ENCODE assay signal across 26 mouse cellular contexts in genomic region chr8:8809349-8809748, GRCm38 (mm10).
A peak's percentile ranks its signal among the peaks of the same experiment; 100 is the strongest.
DNase-seq lines count a peak whose midpoint lies in the region; ATAC-seq and TF ChIP-seq lines count a peak whose summit lies in the region.
"Had no signal": no experiment of that assay in that cellular context is flagged by ENCODE, and none has a peak within 500 bp of the region (broad histone marks: within the 10 kb centered on the region; RNA-seq: fewer than 3 reads in every experiment).

No protein-coding gene starts in this region.

- H3K36me3 ChIP-seq in hindbrain, embryonic 10.5 days = no peaks in the 10 kb centered on the region
- no peaks in the 10 kb centered on the region for H3K36me3 ChIP-seq in hindbrain, embryonic 12.5 days
- no peaks in the 10 kb centered on the region for H3K36me3 ChIP-seq in liver, postnatal 0 days (replicated peaks; ENCODE audit: insufficient read depth, low read length)
- no peaks in the 10 kb centered on the region for H3K36me3 ChIP-seq in liver, embryonic 11.5 days (ENCODE audit: control insufficient read depth, insufficient read depth, low read length)
- H3K36me3 ChIP-seq: embryonic facial prominence, embryonic 10.5 days; embryonic facial prominence, embryonic 13.5 days; forebrain, embryonic 12.5 days; forebrain, embryonic 15.5 days; heart, embryonic 12.5 days; heart, embryonic 15.5 days had no signal

- no peak for TF ChIP-seq CTCF in liver, postnatal 0 days (IDR thresholded peaks at IDR 0.05; ENCODE audit: low read depth)

- H3K4me3 ChIP-seq in hindbrain, embryonic 10.5 days = no peak overlapping the region
- no peak overlapping the region for H3K4me3 ChIP-seq in hindbrain, embryonic 12.5 days
- no peak overlapping the region for H3K4me3 ChIP-seq in liver, postnatal 0 days (ENCODE audit: low read depth, low read length)
- no peak overlapping the region for H3K4me3 ChIP-seq in liver, embryonic 11.5 days (ENCODE audit: low read depth, low read length)
- H3K4me3 ChIP-seq: embryonic facial prominence, embryonic 10.5 days; embryonic facial prominence, embryonic 13.5 days; erythroblast, embryonic 14.5 days; forebrain, embryonic 12.5 days; forebrain, embryonic 15.5 days; heart, embryonic 12.5 days; heart, embryonic 15.5 days had no signal

- peaks cover 16% of the 10 kb centered on the region; the same call in 1 of the 2 replicates for H3K4me1 ChIP-seq in hindbrain, embryonic 10.5 days (replicated peaks)
- peaks cover 12% of the 10 kb centered on the region; the same call in 1 of the 2 replicates for H3K4me1 ChIP-seq in hindbrain, embryonic 12.5 days
- H3K4me1 ChIP-seq in liver, postnatal 0 days (ENCODE audit: insufficient read depth) = no peaks in the 10 kb centered on the region
- H3K4me1 ChIP-seq in liver, embryonic 11.5 days (replicated peaks; ENCODE audit: control insufficient read depth, insufficient read depth, low read length) = no peaks in the 10 kb centered on the region
- H3K4me1 ChIP-seq: forebrain, embryonic 12.5 days; forebrain, embryonic 15.5 days; heart, embryonic 12.5 days; heart, embryonic 15.5 days had no signal

- intact Hi-C loops in left cerebral cortex, postnatal 25 days (cut with DNase I) = no loop called here

- no peaks in the 10 kb centered on the region for H3K27me3 ChIP-seq in hindbrain, embryonic 10.5 days (ENCODE audit: insufficient read depth, poor library complexity, severe bottlenecking)
- H3K27me3 ChIP-seq in hindbrain, embryonic 12.5 days = no peaks in the 10 kb centered on the region
- no peaks in the 10 kb centered on the region for H3K27me3 ChIP-seq in liver, postnatal 0 days (ENCODE audit: insufficient read depth, low read length)
- no peaks in the 10 kb centered on the region for H3K27me3 ChIP-seq in liver, embryonic 11.5 days (replicated peaks; ENCODE audit: control insufficient read depth, insufficient read depth, low read length)
- H3K27me3 ChIP-seq: embryonic facial prominence, embryonic 13.5 days; forebrain, embryonic 12.5 days; forebrain, embryonic 15.5 days; heart, embryonic 12.5 days; heart, embryonic 15.5 days had no signal

- WGBS in hindbrain, embryonic 10.5 days = 91% methylated on average over 8 of the region's 8 CpGs
- WGBS in hindbrain, embryonic 12.5 days = 86% methylated on average over 8 of the region's 8 CpGs
- 43% methylated on average over 8 of the region's 8 CpGs for WGBS in liver, postnatal 0 days (ENCODE audit: insufficient replicate concordance)
- 57% methylated on average over 8 of the region's 8 CpGs for WGBS in liver, embryonic 11.5 days

- 0 out of 2 replicates have a peak, but pooled peaks have one; percentile 30 for TF ChIP-seq EP300 in liver, postnatal 0 days (IDR thresholded peaks at IDR 0.05; ENCODE audit: low read depth)

- no peak overlapping the region for H3K4me2 ChIP-seq in hindbrain, embryonic 12.5 days (replicated peaks)
- H3K4me2 ChIP-seq in liver, postnatal 0 days (ENCODE audit: low read depth, low read length) = no peak overlapping the region
- no peak overlapping the region for H3K4me2 ChIP-seq in liver, embryonic 11.5 days
- H3K4me2 ChIP-seq: embryonic facial prominence, embryonic 13.5 days; forebrain, embryonic 12.5 days; forebrain, embryonic 15.5 days; heart, embryonic 12.5 days; heart, embryonic 15.5 days had no signal

- no peak overlapping the region for H3K9ac ChIP-seq in hindbrain, embryonic 12.5 days
- H3K9ac ChIP-seq in liver, postnatal 0 days (replicated peaks) = no peak overlapping the region
- no peak overlapping the region for H3K9ac ChIP-seq in liver, embryonic 11.5 days (ENCODE audit: low read depth, low read length)
- H3K9ac ChIP-seq: embryonic facial prominence, embryonic 13.5 days; forebrain, embryonic 12.5 days; forebrain, embryonic 15.5 days; heart, embryonic 12.5 days; heart, embryonic 15.5 days had no signal

- no peaks in the 10 kb centered on the region for H3K9me3 ChIP-seq in hindbrain, embryonic 10.5 days
- no peaks in the 10 kb centered on the region for H3K9me3 ChIP-seq in hindbrain, embryonic 12.5 days (replicated peaks)
- H3K9me3 ChIP-seq in liver, postnatal 0 days (ENCODE audit: low read length) = no peaks in the 10 kb centered on the region
- no peaks in the 10 kb centered on the region for H3K9me3 ChIP-seq in liver, embryonic 11.5 days (ENCODE audit: control insufficient read depth, low read length)
- H3K9me3 ChIP-seq: embryonic facial prominence, embryonic 10.5 days; embryonic facial prominence, embryonic 13.5 days; forebrain, embryonic 12.5 days; forebrain, embryonic 15.5 days; heart, embryonic 12.5 days; heart, embryonic 15.5 days had no signal

- no peak for ATAC-seq in hindbrain, embryonic 12.5 days (ENCODE audit: low FRiP score)
- no peak for ATAC-seq in liver, postnatal 0 days
- ATAC-seq in liver, embryonic 11.5 days (replicated peaks; ENCODE audit: low FRiP score) = no peak
- ATAC-seq: activated CD4-positive, CD25-positive, alpha-beta regulatory T cell, adult 4 months; forebrain, embryonic 15.5 days had no signal

- no peak for DNase-seq in hindbrain, embryonic 10.5 days (ENCODE audit: low spot score)
- no peak for DNase-seq in liver, postnatal 0 days
- DNase-seq in liver, embryonic 11.5 days (ENCODE audit: low spot score) = no peak
- peak; percentile 24 for DNase-seq in lung, postnatal 14 days
- DNase-seq in lung, postnatal 4 days = peak; percentile 37 to 55
- no peak for DNase-seq in left cerebral cortex, postnatal 25 days (ENCODE audit: low spot score in 2 of 2)
- DNase-seq in ovary, postnatal 14 days (ENCODE audit: low spot score) = no peak
- DNase-seq: adrenal gland, adult 8-10 months; adrenal gland, postnatal 25 days; cerebellum, adult 11-12 months; cerebellum, adult 8-10 months; cerebellum, postnatal 36 days; embryo, embryonic 11 days; gastrocnemius, postnatal 25 days; heart, adult 18-20 months; heart, postnatal 10 days; heart, postnatal 36 days had no signal

- H3K27ac ChIP-seq in hindbrain, embryonic 10.5 days = 0 out of 2 replicates have a peak overlapping the region, but pooled peaks have one; percentile 12
- no peak overlapping the region for H3K27ac ChIP-seq in hindbrain, embryonic 12.5 days
- no peak overlapping the region for H3K27ac ChIP-seq in liver, postnatal 0 days (ENCODE audit: low read depth)
- no peak overlapping the region for H3K27ac ChIP-seq in liver, embryonic 11.5 days (ENCODE audit: low read depth, low read length)
- H3K27ac ChIP-seq: embryonic facial prominence, embryonic 10.5 days; embryonic facial prominence, embryonic 13.5 days; forebrain, embryonic 12.5 days; forebrain, embryonic 15.5 days; heart, embryonic 15.5 days had no signal

Comparison
In these comparisons a context has a peak if more than half of its experiments do, and no peak if none do; other contexts are left out.
1. DNase-seq: peak in lung, postnatal 14 days (single experiment) and lung, postnatal 4 days (2 of 2); none in hindbrain, embryonic 10.5 days (single experiment), liver, postnatal 0 days (single experiment), liver, embryonic 11.5 days (single experiment), left cerebral cortex, postnatal 25 days (0 of 2) and ovary, postnatal 14 days (single experiment).